Mouse (Mus musculus) c-Kit-positive CD71-positive TER-119-negative erythroid progenitor cells, embryonic 14.5 days (primary cell): Measurements from ENCODE around the gene Vmn2r11.
"Not testable (repeated sequence)": the region's sequence is repeated elsewhere in the genome, so short reads cannot be mapped to it uniquely, and the experiment has no call there.

Source experiments
- DNase-seq: peaks from one replicate; pipeline ENCODE4 v3.0.0-alpha.2; 2013; ENCODE audit warnings: low read depth

Vmn2r11 gene

GRCm38 (mm10) chr5:109059469-109059868 lies at the start of gene Vmn2r11:
Vmn2r11 (minus strand) TSS chr5:109059569.
- not testable (repeated sequence) for DNase-seq

- not testable (repeated sequence) for DNase-seq
These were observed 38.5 kb upstream of the Vmn2r11 start, which contains the start of gene Vmn2r12 for GRCm38 (mm10) chr5:109097850-109098249. Vmn2r12 (minus strand) TSS chr5:109097950.

GRCm38 (mm10) chr5:109096482-109096881 lies 37.1 kb upstream of the Vmn2r11 start:
- DNase-seq, result not testable (repeated sequence)

GRCm38 (mm10) chr5:109072016-109072415 lies 12.6 kb upstream of the Vmn2r11 start:
- not testable (repeated sequence) for DNase-seq

- DNase-seq, result no peak
These were observed 4.1 kb downstream of the Vmn2r11 start for GRCm38 (mm10) chr5:109055286-109055685.

GRCm38 (mm10) chr5:109032591-109032990 lies 26.8 kb downstream of the Vmn2r11 start:
- no peak for DNase-seq

GRCm38 (mm10) chr5:109006427-109006826 lies 52.9 kb downstream of the Vmn2r11 start, which contains the start of gene Vmn2r10:
Vmn2r10 (minus strand) TSS chr5:109006527.
- not testable (repeated sequence) for DNase-seq
